ENCODE assay signal across 7 mouse cellular contexts in the genomic region with DNA sequence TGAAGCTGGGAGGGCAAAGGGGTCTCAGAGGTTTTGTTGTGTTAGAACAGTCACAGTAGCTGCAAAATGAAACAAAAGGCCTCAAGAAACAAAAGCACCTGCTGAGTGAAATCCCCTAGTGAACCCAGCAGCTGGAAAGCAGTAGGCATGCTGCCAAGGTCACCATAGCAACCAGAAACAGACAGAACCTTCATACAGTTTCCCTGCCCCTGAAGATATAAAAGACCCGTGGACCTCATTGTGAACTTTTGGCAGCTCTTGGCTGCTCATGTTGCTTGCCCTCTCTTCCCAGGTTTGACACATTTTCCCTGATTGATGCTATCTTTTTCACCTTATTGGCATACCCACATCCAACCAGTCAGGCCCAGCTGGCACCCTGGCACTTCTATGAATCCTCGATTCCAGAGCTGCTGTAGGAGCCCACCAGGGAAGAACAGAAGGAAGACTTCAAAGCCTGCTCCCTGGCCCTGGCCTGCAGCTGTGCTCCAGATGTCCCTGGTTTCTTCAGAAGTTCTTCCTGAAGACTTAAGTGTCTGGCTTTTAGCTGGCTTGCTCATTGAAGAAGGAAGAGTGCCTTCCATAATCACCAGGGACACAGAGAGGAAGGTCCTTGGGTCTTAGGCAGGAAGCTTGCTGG. TPM values are rescaled to one million over a fixed set of nuclear protein-coding genes. Genes with fewer than 3 reads are reported as not detected.
A peak's percentile ranks its signal among the peaks of the same experiment; 100 is the strongest.
DNase-seq lines count a peak whose midpoint lies in the region; ATAC-seq lines count a peak whose summit lies in the region.

No protein-coding gene starts in this region.

- no peak overlapping the region for H3K4me3 ChIP-seq in limb, embryonic 12.5 days (replicated peaks)
- H3K4me3 ChIP-seq in neural tube, embryonic 14.5 days (ENCODE audit: low read depth, low read length): no peak overlapping the region

- H3K9ac ChIP-seq in limb, embryonic 12.5 days (replicated peaks): no peak overlapping the region
- H3K9ac ChIP-seq in neural tube, embryonic 14.5 days (replicated peaks; ENCODE audit: low read depth, low read length): no peak overlapping the region

- DNase-seq in right cerebral cortex, adult 18-20 months: peak; percentile 46
- no peak for DNase-seq in right cerebral cortex, postnatal 25 days
- DNase-seq in brain, adult 2 months (ENCODE audit: low read depth, low spot score): peak; percentile 74
- DNase-seq in heart, postnatal 4 days: peak; percentile 92
- no peak for DNase-seq in cerebellum, adult 8-10 months

- no peaks in the 10 kb centered on the region for H3K9me3 ChIP-seq in limb, embryonic 12.5 days
- no peaks in the 10 kb centered on the region for H3K9me3 ChIP-seq in neural tube, embryonic 14.5 days (ENCODE audit: control insufficient read depth, low read length)

- WGBS in limb, embryonic 12.5 days: 6% methylated on average over 2 of the region's 2 CpGs
- WGBS in neural tube, embryonic 14.5 days: 10% methylated on average over 2 of the region's 2 CpGs

- H3K4me2 ChIP-seq in limb, embryonic 12.5 days: no peak overlapping the region
- H3K4me2 ChIP-seq in neural tube, embryonic 14.5 days (ENCODE audit: low read depth, low read length): no peak overlapping the region

- H3K27ac ChIP-seq in limb, embryonic 12.5 days: peak overlapping the region; percentile 3; the same call in 1 of the 2 replicates
- no peak overlapping the region for H3K27ac ChIP-seq in neural tube, embryonic 14.5 days (ENCODE audit: low read depth, low read length)

- peaks cover 11% of the 10 kb centered on the region for H3K4me1 ChIP-seq in limb, embryonic 12.5 days (replicated peaks)
- peaks cover 8% of the 10 kb centered on the region; the same call in 1 of the 2 replicates for H3K4me1 ChIP-seq in neural tube, embryonic 14.5 days (ENCODE audit: control insufficient read depth, insufficient read depth, low read length)

- 0 out of 2 replicates have a peak, but pooled peaks have one; percentile 37 for ATAC-seq in limb, embryonic 12.5 days (ENCODE audit: insufficient number of reproducible peaks, insufficient read depth, low FRiP score, low TSS enrichment, low read depth)
- ATAC-seq in neural tube, embryonic 14.5 days (ENCODE audit: low read depth): peak; percentile 66

- no peaks in the 10 kb centered on the region for H3K27me3 ChIP-seq in limb, embryonic 12.5 days
- H3K27me3 ChIP-seq in neural tube, embryonic 14.5 days (ENCODE audit: control insufficient read depth, insufficient read depth, low read length): no peaks in the 10 kb centered on the region

- no peaks in the 10 kb centered on the region for H3K36me3 ChIP-seq in limb, embryonic 12.5 days
- no peaks in the 10 kb centered on the region for H3K36me3 ChIP-seq in neural tube, embryonic 14.5 days (ENCODE audit: control insufficient read depth, insufficient read depth, low read length)

RNA-seq across cellular contexts. Expression of a gene that starts 10.9 kb away (rescaled TPM):
- 10 to 100 TPM; 72.1 to 75.9 TPM for total RNA-seq in heart, postnatal 4 days (2021)
- polyA plus RNA-seq in limb, embryonic 12.5 days (2016; fragmentation: Nextera tagmentation; extraction: Ambion mirVana): 25.4 and 30.1 TPM in 2 replicates
- polyA plus RNA-seq in neural tube, embryonic 14.5 days (2014; fragmentation: Nextera tagmentation; extraction: Ambion mirVana): 11.8 and 27.5 TPM in 2 replicates

RNA-seq across cellular contexts. Expression of a gene that starts 15.2 kb away (rescaled TPM):
- not detected for total RNA-seq in heart, postnatal 4 days (2021)
- not detected in 2 replicates for polyA plus RNA-seq in limb, embryonic 12.5 days (2016; fragmentation: Nextera tagmentation; extraction: Ambion mirVana)
- not detected in 2 replicates for polyA plus RNA-seq in neural tube, embryonic 14.5 days (2014; fragmentation: Nextera tagmentation; extraction: Ambion mirVana)

RNA-seq across cellular contexts. Expression of a gene that starts 20.0 kb away (rescaled TPM):
- 1 to 10 TPM; 7.6 to 9.5 TPM for total RNA-seq in heart, postnatal 4 days (2021)
- polyA plus RNA-seq in limb, embryonic 12.5 days (2016; fragmentation: Nextera tagmentation; extraction: Ambion mirVana): 3.5 and 4.7 TPM in 2 replicates
- 1.2 TPM in 1 of 2 replicates, not detected in the other for polyA plus RNA-seq in neural tube, embryonic 14.5 days (2014; fragmentation: Nextera tagmentation; extraction: Ambion mirVana)

RNA-seq across cellular contexts. Expression of a gene that starts 21.8 kb away (rescaled TPM):
- not detected for total RNA-seq in heart, postnatal 4 days (2021)
- not detected in 2 replicates for polyA plus RNA-seq in limb, embryonic 12.5 days (2016; fragmentation: Nextera tagmentation; extraction: Ambion mirVana)
- not detected in 2 replicates for polyA plus RNA-seq in neural tube, embryonic 14.5 days (2014; fragmentation: Nextera tagmentation; extraction: Ambion mirVana)

RNA-seq across cellular contexts. Expression of a gene that starts 30.3 kb away (rescaled TPM):
- total RNA-seq in heart, postnatal 4 days (2021): not detected
- polyA plus RNA-seq in limb, embryonic 12.5 days (2016; fragmentation: Nextera tagmentation; extraction: Ambion mirVana): 0.17 TPM in 1 of 2 replicates, not detected in the other
- not detected in 2 replicates for polyA plus RNA-seq in neural tube, embryonic 14.5 days (2014; fragmentation: Nextera tagmentation; extraction: Ambion mirVana)

Comparison
In these comparisons a context has a peak if more than half of its experiments do, and no peak if none do; other contexts are left out.
1. DNase-seq: peak in right cerebral cortex, adult 18-20 months (single experiment), brain, adult 2 months (single experiment) and heart, postnatal 4 days (single experiment); none in right cerebral cortex, postnatal 25 days (single experiment) and cerebellum, adult 8-10 months (single experiment).